Mouse (Mus musculus) ovary, postnatal 14 days (tissue): ENCODE measurements around the gene Mlxip.

Source experiments
- DNase-seq: peaks from one replicate; pipeline ENCODE4 v3.0.0; 2022; ENCODE audit warnings: low spot score

The Mlxip gene

GRCm38 (mm10) chr5:123381968-123382367 lies 12.6 kb upstream of the Mlxip start:
- no peak for DNase-seq

GRCm38 (mm10) chr5:123382686-123383085 lies 11.9 kb upstream of the Mlxip start:
- no peak for DNase-seq

GRCm38 (mm10) chr5:123388452-123388851 lies 6.1 kb upstream of the Mlxip start:
- no peak for DNase-seq

- no peak for DNase-seq
Observed at GRCm38 (mm10) chr5:123390536-123391441, 3.8 kb upstream of the Mlxip start.

GRCm38 (mm10) chr5:123391442-123391809 lies 3.2 kb upstream of the Mlxip start:
- DNase-seq, result no peak

- no peak for DNase-seq
Observed at GRCm38 (mm10) chr5:123393786-123394302, 754 bp upstream of the Mlxip start.

- no peak for DNase-seq
Observed at GRCm38 (mm10) chr5:123394957-123395881, 621 bp downstream of the Mlxip start.

GRCm38 (mm10) chr5:123396901-123397464 lies 2.4 kb downstream of the Mlxip start:
- DNase-seq, result no peak

- DNase-seq, result no peak
Observed at GRCm38 (mm10) chr5:123397786-123398185, 3.2 kb downstream of the Mlxip start.

- no peak for DNase-seq
Observed at GRCm38 (mm10) chr5:123398856-123399498, 4.4 kb downstream of the Mlxip start.

GRCm38 (mm10) chr5:123404480-123404879 lies 9.9 kb downstream of the Mlxip start:
- no peak for DNase-seq

GRCm38 (mm10) chr5:123406952-123407351 lies 12.4 kb downstream of the Mlxip start:
- DNase-seq, result no peak

GRCm38 (mm10) chr5:123408176-123408575 lies 13.6 kb downstream of the Mlxip start:
- DNase-seq, result no peak

GRCm38 (mm10) chr5:123412193-123412592 lies 17.6 kb downstream of the Mlxip start:
- no peak for DNase-seq

- no peak for DNase-seq
Observed at GRCm38 (mm10) chr5:123413866-123414363, 19.3 kb downstream of the Mlxip start.

- DNase-seq, result no peak
Observed at GRCm38 (mm10) chr5:123416149-123416548, 21.6 kb downstream of the Mlxip start.

- DNase-seq, result no peak
Observed at GRCm38 (mm10) chr5:123416566-123417518, 22.2 kb downstream of the Mlxip start.

- no peak for DNase-seq
Observed at GRCm38 (mm10) chr5:123423885-123424284, 29.3 kb downstream of the Mlxip start.

- DNase-seq, result no peak
Observed at GRCm38 (mm10) chr5:123427556-123427955, 33.0 kb downstream of the Mlxip start.
